Mouse (Mus musculus) induced T-regulatory cell, adult 2 months (primary cell): ENCODE measurements around the gene Stk10.

ENCODE experiments used
- DNase-seq: peaks from one replicate; pipeline ENCODE4 v3.0.0-alpha.2; 2012; ENCODE audit warnings: low read depth

Stk10 gene

DNA sequence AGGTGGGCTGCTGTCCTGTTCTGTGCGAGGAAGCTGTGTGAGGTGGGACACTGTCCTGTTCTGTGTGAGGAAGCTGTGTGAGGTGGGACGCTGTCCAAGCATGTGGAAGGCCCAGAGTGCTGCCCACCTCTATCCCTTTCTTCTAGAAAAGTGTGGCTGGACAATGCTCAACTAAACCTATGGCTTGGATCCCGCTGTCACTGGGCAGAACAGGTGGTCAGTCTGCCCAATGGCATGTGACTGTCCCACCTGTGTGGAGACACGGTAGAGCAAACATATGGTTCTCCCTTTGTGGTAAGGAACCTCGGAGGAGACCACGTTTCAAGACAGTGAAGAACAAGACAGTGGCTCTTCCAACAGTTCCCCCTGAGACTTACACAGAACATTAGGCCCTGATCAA is 94.8 kb downstream of the Stk10 start:
- DNase-seq, result no peak

DNA sequence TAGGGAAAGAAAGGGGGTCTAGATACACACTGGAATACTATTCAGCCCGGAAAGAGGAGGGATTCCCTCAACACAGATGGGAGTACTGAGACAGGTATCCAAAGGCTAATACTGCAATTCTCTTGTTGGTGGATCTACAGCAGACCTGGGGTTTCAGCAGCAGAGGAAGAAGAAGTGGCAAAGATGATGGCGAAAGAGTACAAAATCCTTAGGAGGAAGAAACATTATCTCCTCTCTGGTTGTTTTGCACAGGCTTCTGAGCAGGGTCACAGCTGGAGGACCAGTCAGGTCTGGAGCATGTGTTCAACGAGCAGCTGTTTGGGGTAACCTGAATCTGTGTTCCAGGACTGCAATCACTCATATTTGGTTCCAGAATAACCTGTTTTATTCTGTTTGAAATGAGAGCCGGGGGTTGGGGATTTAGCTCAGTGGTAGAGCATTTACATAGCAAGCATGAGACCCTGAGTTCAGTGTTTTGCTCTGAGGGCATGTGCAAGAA is 96.7 kb downstream of the Stk10 start:
- DNase-seq, result no peak

DNA sequence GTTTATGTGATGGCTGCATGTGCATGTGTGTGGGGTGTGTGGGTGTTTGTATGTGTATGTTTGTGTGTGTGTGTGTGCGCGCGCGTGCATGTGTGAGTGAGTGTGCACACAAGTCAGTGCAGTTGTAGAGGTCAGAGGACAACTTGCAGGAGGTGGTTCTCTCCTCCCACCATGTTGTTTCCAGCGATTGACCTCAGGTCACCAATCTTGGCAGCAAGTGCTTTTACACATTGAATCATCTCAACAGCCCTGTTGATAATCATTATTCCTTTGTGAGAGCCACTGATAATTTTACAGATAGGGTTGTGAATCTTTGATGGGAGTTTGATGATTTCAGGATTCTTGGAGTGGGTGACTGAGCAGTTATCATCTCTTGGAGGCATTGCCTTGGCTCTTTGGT is 99.6 kb downstream of the Stk10 start:
- no peak for DNase-seq

DNA sequence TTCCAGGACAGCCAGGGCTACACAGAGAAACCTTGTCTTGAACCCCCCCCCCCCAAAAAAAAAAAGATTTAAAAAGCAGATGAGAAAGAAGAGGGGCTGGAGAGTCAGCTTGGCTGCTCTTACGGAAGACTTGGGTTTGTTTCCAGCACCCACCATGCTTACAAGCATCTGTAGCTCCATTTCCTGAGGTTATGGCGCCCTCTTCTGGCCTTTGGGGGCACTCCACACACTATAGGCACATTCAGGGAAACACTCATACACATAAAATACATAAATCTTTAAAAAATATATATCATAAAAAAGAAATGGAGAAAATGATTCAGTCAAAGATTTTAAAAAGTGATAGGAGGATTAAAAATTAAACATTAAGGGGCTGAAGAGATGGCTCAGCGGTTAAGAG is 100.4 kb downstream of the Stk10 start:
- DNase-seq, result peak; percentile 64

DNA sequence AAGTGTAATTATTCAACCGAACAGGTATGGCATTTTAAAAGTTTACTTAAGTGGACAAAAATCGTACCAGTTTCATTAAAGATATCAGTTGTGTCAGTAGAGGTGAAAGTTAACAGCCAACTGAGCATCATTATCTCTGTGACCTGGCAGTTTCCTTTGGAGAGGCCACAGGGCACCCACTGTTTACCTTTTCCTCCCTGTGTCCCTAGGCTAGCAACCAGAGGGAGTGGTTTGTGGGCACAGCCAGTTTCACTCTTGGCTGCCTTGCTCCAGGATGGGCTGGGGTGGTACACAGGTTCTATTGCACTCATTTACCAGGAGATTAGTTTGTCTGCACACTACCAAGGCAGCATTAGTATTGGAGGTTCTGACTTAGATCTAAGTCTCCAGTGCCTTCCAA is 101.0 kb downstream of the Stk10 start:
- DNase-seq, result no peak

DNA sequence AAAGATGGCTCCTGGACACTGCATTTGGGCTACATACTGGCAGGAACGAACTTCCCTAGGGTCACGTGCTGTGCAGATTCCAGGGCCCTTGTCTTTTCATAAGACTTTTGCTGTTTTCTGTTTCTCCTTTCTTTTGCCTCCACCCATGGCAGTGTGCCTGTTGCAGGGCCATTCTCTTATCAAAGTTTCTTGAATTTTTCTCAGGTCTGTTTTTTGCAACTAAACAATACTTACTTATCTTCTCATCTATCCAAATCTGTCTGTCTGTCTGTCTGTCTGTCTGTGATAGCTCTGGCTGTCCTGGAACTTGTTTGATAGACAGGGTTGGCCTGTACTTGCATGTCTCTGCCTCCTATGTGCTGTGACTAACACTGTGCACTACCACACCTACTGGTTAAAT is 101.7 kb downstream of the Stk10 start:
- no peak for DNase-seq

DNA sequence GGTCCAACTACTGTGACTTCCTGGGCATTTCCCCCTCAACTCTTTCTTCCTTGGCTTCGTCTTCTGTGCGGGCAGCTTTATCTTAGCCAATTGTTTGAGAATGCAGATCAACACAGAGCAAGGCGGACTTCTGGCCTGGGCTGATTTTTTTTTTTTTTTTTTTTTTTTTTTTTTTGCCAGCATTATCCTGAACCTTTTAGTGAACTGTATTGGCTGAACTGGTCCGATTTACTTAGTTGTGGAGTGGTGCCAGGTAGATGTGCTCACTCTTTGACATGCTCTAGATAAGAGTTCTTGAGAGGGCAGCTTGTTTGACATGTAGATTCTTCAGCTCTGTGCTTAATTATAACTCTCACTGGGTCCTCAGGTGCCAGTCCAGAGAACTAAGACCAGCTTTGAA is 103.2 kb downstream of the Stk10 start:
- no peak for DNase-seq

DNA sequence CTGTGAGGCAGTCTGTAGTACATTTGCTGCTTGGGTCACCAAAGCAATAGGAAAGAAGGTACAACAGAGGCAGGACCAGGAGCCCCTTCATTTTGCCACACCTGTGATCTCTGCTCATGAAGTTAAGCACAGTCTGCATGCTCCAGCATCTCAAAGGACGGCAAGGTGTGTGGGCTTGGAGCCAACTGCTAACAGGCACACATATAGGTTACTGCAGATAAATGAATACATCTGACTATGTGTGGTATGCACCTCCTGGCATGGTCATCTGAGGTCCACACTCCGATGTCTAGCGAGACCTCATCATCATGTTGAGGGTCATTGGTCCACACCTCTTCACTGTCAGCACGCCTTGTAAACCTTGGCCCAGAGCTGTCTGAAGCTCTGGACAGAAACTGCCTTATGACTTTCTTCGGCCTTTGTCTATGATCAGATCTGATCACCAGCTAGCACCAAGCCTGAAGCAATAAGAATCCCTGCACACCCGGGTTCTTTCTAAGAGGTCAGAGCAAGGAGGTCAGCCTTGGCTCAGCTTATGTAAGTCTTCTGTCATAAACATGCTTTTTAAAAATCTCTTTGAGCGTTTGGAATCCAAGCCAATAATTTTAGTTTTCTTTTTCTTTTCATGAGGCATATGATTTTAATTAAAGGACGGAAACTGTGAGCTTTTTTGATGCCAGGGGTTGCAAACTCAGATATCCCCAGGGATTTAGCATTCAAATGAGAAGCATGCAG is 105.6 kb downstream of the Stk10 start:
- DNase-seq, result no peak

DNA sequence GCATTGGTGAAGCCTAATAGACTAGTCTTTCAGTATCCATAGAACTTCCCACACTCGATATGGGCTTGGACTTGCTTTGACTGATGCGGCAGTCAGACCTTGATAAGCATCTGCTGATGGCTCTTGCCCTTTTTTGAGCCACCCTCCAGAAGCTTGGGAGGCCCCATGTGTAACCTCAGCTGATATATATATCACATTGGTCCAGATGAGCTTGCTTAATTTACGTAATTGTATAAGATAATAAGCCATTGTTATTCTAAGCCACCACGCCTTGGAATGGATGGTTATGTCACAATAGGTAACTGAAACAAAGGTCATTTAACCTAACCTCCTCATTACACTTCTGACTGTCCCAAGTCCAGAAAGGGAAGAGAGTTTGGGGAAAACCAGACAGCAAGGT is 107.5 kb downstream of the Stk10 start:
- no peak for DNase-seq

DNA sequence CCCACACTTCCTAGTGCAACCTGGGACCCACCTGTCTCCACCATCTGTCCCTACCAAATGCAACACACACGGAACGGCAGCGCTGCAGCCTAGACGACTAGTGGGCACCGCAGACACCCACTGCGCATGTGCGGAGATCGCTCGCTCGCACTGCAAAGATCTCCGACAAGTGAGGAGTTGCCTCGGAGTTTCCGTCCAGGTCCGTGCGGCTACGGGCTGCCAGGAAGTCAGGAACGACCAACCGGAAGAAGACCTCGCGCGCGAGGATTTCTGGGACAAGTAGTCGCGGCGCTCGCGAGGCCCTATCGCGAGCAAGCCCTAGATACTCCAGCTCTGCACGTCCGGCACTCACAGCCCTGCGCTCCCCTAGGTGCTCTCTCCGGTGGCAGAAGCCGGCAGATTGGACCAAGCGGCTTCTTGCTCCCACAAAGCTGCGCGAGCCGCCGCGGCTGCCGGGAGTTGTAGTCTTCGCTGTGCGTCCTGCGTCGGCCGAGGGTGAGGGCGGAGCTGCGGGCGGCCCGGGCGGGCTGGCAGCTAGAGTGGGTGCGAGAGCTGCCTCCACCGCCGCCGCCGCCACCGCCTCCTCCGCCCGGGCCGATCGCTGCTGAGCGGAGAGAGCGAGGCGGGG is 109.3 kb downstream of the Stk10 start, which contains the start of gene Fbxw11:
Gene Fbxw11, plus strand, starts transcription at position 476 of the 628 bp plus-strand sequence.
- DNase-seq, result peak; percentile 99

DNA sequence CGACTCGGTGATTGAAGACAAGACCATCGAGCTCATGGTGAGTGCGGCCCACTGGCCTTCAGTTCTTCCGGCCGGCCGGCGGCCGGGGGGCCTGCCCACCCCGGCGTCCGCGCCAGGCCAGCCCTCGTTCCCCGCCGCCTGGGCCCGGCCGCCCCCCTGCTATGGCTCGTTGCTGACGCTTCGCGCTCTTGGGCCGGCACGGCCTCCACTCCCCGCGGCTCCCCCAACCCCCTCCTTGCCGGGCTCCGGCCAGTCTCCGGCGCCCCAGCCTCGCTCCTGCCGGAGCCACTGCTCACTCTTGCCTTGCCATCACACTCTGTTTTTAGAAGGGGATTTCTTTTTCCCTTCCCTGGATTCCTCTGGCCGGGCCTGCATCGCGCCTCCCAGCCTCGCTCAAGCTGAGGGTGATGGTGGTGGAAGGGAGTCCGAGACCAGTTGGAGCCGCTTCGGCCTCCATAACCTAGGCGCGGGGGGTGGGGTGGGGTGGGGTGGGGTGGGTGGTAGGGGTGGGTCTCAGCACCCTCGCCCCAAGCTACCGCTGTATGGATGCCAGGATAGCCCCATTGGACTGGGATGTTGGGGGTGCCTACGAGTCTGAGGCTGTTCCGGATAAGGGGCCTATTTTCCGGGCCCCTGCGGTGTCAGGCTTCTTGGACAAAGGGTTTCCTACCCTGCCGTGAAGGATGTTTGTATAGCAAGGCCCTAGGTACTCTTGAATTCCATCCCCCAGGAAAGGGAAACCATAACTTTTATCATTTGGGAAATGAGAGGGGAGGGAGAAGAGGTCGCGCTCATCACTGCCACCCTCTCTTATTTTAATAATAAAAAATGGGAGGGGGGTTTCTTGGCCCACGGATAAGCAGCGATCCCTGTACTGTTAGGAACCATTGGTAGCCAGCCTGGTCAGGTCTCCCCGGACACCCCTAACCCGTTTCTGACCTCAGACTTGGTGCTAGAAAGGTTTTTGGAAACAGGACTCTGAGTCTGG is 110.1 kb downstream of the Stk10 start:
- DNase-seq, result no peak

DNA sequence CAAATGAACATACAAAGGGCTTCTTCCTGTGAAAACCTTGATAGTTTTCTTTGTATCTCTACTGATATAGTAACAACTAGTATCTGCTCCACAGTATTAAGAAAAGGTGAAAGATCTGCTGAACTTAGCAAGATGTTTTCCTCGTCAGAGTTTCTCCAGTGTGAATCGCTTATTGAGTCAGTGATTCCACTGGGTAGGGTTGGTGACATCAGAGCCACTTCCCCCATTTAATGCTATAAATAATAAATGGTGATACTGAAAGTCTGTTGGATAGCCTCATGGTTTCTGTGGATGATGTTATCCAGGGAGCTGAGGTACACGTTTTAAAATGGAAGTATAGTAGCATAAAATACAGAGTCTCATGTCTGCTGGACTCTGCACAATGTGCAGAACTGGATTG is 110.9 kb downstream of the Stk10 start:
- DNase-seq, result peak; percentile 81

DNA sequence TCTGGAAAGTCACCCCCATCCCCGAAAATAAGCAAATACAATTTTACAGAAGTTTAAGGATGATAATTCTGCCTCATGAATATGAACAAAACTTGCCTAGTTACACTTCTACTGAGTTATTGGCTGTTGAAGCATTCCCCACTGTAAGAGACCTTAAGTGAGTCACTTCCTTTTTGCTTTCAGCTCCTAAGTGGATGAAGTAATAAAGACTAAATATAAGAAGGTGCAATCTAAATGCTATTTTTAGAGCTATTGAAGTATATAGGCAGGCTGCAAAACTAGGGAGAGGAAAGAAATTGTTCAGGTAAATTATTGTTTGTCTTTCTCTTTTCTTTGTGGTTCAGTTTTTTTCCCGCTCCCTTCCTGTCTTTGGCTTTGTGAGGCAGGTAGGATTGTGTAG is 114.2 kb downstream of the Stk10 start:
- DNase-seq, result no peak

DNA sequence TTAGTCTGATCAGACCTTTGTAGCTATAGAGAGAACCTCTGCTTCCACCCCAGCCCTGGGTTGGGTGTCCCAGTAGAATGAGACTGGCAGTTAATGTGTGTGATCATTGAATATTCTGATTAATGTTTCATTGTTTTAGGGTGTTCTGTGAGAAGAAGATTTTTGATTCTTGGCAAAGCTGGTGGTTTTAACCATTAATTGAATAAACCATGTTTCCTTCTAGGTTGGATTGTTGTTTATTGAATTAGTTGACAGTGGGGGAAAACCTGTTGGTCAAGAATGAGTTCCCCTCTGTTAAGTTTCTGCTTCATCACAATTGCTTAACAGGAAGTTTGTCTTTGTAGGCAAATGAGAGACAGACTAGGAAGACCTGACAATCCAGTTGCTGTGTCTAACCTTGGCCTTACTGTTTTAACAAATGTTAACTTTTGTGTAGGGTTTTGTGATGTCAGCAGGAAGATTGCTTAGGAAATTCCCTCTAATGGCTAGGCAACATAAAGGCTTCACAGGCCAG is 117.2 kb downstream of the Stk10 start:
- no peak for DNase-seq

DNA sequence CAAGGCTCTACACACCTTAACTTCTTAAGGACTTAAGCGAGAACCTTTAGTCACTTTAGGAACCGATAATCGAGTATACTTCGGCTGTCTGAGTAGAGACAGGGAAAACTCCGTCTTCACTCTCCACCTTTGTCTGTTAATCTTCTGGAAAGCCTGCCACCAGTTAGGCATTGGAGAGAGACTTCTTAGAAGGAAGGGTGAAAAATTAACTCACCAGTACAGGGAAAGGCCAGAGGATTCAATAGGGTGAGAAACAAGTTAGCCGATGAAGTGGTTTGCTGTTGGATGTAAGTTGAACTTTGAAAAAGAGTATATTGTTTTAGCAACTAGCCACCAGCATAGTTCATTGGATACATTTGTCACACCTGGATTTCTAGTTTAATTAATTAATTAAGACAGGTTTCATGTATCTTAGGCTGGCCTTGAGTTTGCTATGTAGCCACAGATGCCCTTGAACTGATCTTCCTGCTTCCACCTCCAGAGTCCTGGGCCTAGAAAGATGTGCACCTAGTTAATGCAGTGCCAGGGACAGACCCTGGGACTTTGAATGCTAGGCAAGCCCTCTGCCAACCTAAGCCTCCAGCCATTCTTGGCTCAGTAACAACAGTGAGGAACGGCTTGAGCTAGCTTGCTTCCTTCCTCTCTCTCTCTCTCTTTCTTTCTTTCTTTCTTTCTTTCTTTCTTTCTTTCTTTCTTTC is 117.9 kb downstream of the Stk10 start:
- DNase-seq, result no peak

DNA sequence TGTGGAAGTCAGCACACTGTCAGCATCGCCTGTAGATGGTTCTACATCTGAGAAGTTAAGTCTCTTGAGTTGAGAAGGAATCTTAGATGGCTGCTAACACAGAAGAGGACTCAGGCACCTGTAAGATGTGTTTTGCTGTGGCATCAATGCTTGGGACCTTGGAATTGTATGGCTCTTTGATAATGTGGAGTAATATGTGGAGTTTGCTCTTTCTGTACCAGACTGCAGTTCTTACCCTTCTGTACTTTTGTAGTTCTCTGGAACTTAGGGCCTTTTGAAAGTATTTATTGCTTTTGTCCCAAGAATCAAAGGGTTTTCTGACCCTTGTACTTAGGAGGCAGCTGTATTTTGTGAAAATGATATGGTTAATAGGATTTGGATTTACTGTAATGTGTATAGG is 118.6 kb downstream of the Stk10 start:
- no peak for DNase-seq

DNA sequence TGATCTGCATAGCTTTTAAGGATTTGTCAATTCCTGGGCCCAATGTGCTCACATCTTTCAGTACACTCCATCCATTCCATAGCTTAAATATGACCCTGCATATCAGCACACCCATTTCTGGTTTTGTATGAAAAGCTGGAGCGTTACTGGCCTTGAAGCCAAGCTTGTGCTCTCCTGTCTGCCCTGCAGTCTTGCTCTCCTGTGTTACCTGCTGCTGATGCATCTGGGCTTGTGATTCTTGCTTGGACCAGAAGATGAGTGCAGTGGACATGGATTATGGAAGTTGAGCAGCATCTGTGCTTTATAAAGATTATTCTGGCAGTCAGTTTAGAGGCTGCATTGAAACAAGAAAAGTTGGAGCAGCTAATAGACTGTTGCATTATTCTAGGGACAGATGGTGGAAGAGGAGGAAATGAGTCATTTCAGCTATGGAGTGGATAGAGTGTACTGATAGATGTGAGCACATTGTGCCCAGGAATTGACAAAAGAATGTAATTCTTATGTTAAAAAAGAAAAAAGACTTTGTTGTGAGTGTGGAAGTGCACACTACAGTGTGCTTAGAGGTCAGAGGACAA is 129.1 kb downstream of the Stk10 start:
- DNase-seq, result no peak

DNA sequence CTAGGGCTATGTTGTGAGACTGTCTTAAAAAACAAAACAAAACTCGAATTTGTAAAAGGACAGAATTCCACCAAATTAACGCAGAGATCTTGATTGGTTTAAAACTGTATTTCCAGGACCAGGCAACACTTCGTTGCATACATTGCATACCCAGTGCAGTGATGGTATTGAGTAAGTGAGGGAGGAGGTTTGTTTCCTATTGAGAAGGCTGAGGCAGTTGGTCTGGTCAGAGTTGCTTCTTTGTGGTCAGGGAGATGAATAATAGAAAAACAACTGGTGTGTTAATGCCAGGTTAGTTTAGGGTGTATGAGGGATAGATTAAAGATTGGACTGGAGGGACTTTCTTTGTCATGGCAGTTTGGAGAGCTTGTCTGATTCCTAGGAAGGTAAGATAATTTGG is 132.5 kb downstream of the Stk10 start:
- no peak for DNase-seq

DNA sequence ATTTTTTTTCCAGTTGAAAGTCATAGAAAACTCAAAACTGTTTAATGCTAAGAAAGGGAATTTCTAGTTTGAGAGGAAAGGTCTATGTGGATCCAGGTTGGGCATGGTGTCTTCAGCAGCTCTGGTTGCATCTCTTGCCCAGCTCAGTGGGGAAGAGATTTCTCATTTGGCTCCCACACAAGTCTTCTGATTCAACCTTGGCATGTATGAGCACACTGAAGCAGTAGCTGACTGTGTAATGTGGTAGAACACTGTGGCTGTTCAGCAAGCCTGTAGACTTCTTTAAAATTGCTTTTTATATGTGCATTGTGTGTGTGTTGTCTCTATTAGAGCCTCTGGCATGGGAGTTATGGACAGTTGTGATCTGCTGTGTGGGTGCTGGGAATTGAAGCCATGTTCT is 133.9 kb downstream of the Stk10 start:
- DNase-seq, result no peak

DNA sequence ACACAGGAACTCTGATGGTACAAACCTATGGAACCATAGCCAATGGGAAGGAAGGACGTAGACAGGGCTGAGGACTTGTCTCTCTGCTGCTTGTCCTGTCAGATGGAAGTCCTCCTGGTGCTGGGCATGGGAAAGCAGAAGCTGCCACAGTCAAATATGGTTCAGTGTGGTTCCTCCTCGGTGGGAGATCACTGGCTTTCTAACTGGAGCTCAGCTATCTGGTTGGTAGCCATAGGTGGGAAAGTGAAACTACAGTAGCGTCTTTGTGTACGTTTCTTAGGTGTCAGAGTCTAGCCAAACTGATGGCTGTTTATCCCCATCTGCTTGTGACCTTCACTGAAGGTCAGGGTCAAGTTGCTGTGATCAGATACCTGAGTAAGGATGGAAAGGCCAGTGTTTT is 138.4 kb downstream of the Stk10 start:
- DNase-seq, result peak; percentile 52
